Mouse (Mus musculus) stomach, embryonic 15.5 days (tissue): ENCODE data around the gene Pik3ip1. TPM values are rescaled to one million over a fixed set of nuclear protein-coding genes. Genes with fewer than 3 reads are reported as not detected.
A peak's percentile ranks its signal among the peaks of the same experiment; 100 is the strongest.

Experiments
- ATAC-seq: fragments of 200-750 bp; cut with Nextera tagmentation; 2 replicates; pipeline ENCODE4 v1.8.0; 2017; ENCODE audit warnings: low read depth, moderate number of reproducible peaks, moderate TSS enrichment; ENCODE audit not compliant: insufficient read depth, low FRiP score
- H3K27ac ChIP-seq: fragments of 300-500 bp; sonication (generic); 2 replicates; pipeline ENCODE4 v1.5.1; 2015; ENCODE audit warnings: mild to moderate bottlenecking, inconsistent platforms
- H3K27me3 ChIP-seq: fragments of 300-500 bp; sonication (generic); replicated peaks from 2 replicates; pipeline ENCODE4 v1.6.1; 2015; ENCODE audit warnings: inconsistent platforms
- H3K36me3 ChIP-seq: fragments of 300-500 bp; sonication (generic); 2 replicates; pipeline ENCODE4 v1.6.1; 2015; ENCODE audit warnings: inconsistent platforms
- H3K4me1 ChIP-seq: fragments of 300-500 bp; sonication (generic); 2 replicates; pipeline ENCODE4 v1.6.1; 2015; ENCODE audit warnings: inconsistent platforms
- H3K4me2 ChIP-seq: fragments of 300-500 bp; sonication (generic); 2 replicates; pipeline ENCODE4 v1.6.1; 2015; ENCODE audit warnings: mild to moderate bottlenecking, inconsistent platforms
- H3K4me3 ChIP-seq: fragments of 300-500 bp; sonication (generic); replicated peaks from 2 replicates; pipeline ENCODE4 v1.5.1; 2015; ENCODE audit warnings: inconsistent platforms
- H3K9ac ChIP-seq: fragments of 300-500 bp; sonication (generic); 2 replicates; pipeline ENCODE4 v1.6.1; 2015; ENCODE audit warnings: inconsistent platforms
- H3K9me3 ChIP-seq: fragments of 300-500 bp; sonication (generic); 2 replicates; pipeline ENCODE4 v1.6.1; 2016; ENCODE audit warnings: inconsistent platforms
- WGBS: fragments of 180-500 bp; shearing (Covaris S2); methylation state at CpG from one replicate; pipeline ENCODE4 v1.1.7; 2015; 5-methylcytosine and 5-hydroxymethylcytosine counted together
- polyA plus RNA-seq: library from polyadenylated mRNA; unstranded; fragments of >200 nt; fragmentation: Nextera tagmentation; extraction: Ambion mirVana; gene quantifications from 2 replicates; pipeline ENCODE4 v1.2.1, GENCODE M21; 2015

Pik3ip1 gene
- 10.6 and 12.1 TPM in 2 replicates for polyA plus RNA-seq

DNA sequence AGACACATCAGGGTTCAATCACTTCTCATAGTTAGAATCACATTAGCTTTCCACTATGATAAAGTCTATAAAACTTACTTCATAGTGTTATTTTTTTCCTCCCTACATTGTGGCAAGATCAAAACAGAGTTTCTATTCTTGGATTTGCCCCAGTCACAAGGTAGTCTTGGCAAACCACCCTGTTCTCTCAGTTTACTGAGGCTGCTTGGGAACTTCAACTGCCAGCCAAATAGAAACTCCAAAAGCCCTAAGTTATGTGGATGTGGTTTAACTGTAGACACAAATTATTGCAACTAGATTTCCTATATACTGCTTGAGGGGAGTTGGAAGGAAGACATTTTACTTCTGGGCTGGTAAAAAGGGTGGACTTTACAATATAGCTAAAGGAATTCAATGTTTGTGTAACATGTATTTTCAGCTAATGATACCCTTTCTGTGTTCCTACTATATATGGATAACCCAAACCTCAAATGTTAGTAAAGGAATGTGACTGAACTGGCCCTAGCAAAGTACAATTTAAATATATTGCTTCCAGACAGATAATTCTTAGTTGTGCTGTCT lies at the start of gene Pik3ip1:
Gene Pik3ip1 (plus strand): TSS at position 511 of the 561 bp plus-strand sequence.
- Histone ChIP-seq H3K27me3 (no peaks in the 10 kb centered on the region; the same call in 1 of the 2 replicates), H3K27ac (peak within 1 kb of the TSS; percentile 74), H3K4me2 (peak within 1 kb of the TSS; percentile 97), H3K9me3 (no peaks in the 10 kb centered on the region), H3K9ac (peak within 1 kb of the TSS; percentile 10; the same call in 1 of the 2 replicates), H3K36me3 (no peaks in the 10 kb centered on the region), H3K4me1 (peaks cover 14% of the 10 kb centered on the region), H3K4me3 (peak within 1 kb of the TSS; percentile 51)
- ATAC-seq, result no peak

DNA sequence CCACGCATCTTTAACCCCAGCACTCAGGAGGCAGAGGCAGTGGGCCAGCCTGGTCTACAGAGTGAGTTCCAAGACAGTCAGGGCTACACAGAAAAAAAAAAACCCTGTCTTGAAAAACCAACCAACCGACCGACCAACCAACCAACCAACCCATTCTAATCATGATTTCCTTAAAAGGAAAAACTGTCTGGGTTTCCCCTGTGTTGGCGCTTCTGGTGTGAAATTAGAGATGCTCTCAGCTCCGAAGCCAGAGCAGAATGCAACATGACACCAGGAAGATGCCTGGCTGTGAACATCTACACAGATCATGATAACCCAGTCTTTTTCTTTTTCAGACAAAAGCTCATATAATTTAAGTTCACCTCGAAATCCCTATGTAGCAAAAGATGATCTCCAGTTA lies 47.3 kb upstream of the Pik3ip1 start:
- no peak overlapping the region for H3K4me2 ChIP-seq
- H3K27me3 ChIP-seq, result no peaks in the 10 kb centered on the region
- 78% methylated on average over 6 of the region's 6 CpGs for whole genome bisulfite sequencing
- ATAC-seq, result no peak
- H3K4me1 ChIP-seq, result 0 out of 2 replicates have a peak, but pooled peaks cover 6% of the 10 kb centered on the region
- no peaks in the 10 kb centered on the region for H3K36me3 ChIP-seq
- no peaks in the 10 kb centered on the region for H3K9me3 ChIP-seq
- no peak overlapping the region for H3K27ac ChIP-seq
- H3K9ac ChIP-seq, result no peak overlapping the region
- no peak overlapping the region for H3K4me3 ChIP-seq

DNA sequence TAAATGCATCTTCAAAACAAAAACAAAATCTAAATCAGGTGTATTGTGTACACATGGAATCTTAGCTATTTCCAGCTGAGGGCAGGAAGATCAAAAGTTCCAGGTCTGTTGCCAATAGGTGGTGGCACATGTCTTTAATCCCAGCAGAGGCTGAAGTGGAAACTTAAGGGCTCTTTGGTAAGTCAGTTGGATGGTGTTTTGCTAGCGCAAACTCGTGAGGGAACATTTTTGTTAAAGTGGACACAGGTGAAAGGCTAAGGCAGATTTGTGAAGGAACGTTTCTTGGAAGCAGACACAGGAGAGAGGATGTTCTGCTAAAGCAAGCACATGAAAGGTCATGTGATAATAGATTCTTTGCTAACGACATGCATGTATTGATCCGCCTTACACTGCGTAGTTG lies 46.6 kb upstream of the Pik3ip1 start:
- WGBS, result 89% methylated on average over 6 of the region's 6 CpGs
- H3K27me3 ChIP-seq, result no peaks in the 10 kb centered on the region
- no peak for ATAC-seq

DNA sequence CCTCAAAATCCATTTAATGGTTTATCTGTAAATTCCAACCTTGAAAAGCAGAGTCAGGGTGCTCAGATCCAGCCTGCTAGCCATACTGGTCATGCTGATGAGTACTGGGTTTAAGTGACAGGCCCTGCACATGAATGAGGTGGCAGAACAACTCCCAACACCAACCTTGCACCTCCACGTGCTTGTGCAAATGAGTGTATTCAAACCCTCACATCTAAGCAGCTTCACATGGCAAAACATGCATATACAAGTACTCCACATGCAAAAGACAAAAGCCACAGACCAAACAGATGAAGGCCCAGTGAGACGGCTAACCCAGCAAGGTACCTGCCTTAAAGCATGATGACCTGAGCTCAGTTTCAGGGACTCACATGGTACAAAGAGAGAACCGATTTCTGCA lies 44.3 kb upstream of the Pik3ip1 start:
- Histone ChIP-seq H3K4me1 (peaks cover 18% of the 10 kb centered on the region; the same call in 1 of the 2 replicates), H3K9me3 (no peaks in the 10 kb centered on the region), H3K27me3 (no peaks in the 10 kb centered on the region), H3K9ac (no peak overlapping the region), H3K36me3 (no peaks in the 10 kb centered on the region), H3K4me2 (no peak overlapping the region), H3K4me3 (no peak overlapping the region), H3K27ac (no peak overlapping the region)
- ATAC-seq, result no peak
- WGBS, result 85% methylated on average over 3 of the region's 3 CpGs

More for the DNA sequence above, 46.6 kb upstream of the Pik3ip1 start:
- Histone ChIP-seq H3K27ac (no peak overlapping the region), H3K36me3 (no peaks in the 10 kb centered on the region), H3K4me2 (no peak overlapping the region), H3K4me1 (peaks cover 13% of the 10 kb centered on the region; the same call in 1 of the 2 replicates), H3K9me3 (no peaks in the 10 kb centered on the region), H3K9ac (no peak overlapping the region), H3K4me3 (no peak overlapping the region)

DNA sequence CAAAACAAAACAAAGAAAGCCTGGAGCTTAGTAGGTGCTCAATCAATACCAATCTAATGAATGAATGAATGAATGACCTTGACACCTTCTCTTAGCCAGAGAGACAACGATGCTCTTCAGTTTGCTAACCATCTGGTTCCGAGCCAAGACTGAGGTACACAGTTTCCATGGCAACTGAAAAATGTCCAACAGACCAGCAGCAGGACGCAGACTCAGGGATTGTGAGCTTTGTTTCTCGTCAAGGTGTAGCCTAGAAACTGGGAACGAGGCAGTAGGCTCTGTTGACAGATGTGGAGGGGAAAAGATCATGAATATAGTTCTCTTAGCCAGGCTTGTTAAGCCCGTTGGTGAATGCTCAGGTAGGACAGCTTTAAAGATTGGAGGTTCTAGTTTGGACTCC lies 43.1 kb upstream of the Pik3ip1 start:
- Histone ChIP-seq H3K4me3 (no peak overlapping the region), H3K9me3 (no peaks in the 10 kb centered on the region), H3K27me3 (no peaks in the 10 kb centered on the region), H3K4me1 (peaks cover 24% of the 10 kb centered on the region), H3K9ac (no peak overlapping the region), H3K27ac (no peak overlapping the region), H3K36me3 (no peaks in the 10 kb centered on the region), H3K4me2 (no peak overlapping the region)
- WGBS, result 28% methylated on average over 6 of the region's 6 CpGs
- ATAC-seq, result no peak

DNA sequence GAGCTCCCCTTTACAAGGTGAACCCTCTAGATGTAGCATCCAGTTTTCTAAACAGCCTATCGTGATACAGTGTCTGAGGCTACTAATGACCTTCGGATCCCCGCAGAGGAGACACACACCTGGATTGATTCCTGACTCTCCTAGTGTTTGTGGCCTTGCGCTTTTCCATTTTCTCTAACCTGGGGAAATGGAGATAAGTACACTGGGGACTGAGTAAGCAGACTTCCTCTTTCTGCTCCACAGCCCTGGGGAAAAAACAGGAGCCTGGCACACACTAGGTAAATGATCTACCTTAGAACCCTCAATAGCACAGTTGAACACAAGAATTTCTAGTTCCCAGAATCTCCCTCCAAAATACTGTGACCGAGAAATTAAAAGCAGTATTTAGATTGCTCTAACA lies 42.3 kb upstream of the Pik3ip1 start:
- Histone ChIP-seq H3K4me2 (peak overlapping the region; percentile 90), H3K4me3 (peak overlapping the region; percentile 85; the same call in 1 of the 2 replicates), H3K36me3 (no peaks in the 10 kb centered on the region), H3K27me3 (no peaks in the 10 kb centered on the region), H3K9ac (no peak overlapping the region), H3K27ac (no peak overlapping the region; the same call in 1 of the 2 replicates), H3K9me3 (no peaks in the 10 kb centered on the region), H3K4me1 (peaks cover 28% of the 10 kb centered on the region)
- no peak for ATAC-seq
- WGBS, result 65% methylated on average over 5 of the region's 5 CpGs

DNA sequence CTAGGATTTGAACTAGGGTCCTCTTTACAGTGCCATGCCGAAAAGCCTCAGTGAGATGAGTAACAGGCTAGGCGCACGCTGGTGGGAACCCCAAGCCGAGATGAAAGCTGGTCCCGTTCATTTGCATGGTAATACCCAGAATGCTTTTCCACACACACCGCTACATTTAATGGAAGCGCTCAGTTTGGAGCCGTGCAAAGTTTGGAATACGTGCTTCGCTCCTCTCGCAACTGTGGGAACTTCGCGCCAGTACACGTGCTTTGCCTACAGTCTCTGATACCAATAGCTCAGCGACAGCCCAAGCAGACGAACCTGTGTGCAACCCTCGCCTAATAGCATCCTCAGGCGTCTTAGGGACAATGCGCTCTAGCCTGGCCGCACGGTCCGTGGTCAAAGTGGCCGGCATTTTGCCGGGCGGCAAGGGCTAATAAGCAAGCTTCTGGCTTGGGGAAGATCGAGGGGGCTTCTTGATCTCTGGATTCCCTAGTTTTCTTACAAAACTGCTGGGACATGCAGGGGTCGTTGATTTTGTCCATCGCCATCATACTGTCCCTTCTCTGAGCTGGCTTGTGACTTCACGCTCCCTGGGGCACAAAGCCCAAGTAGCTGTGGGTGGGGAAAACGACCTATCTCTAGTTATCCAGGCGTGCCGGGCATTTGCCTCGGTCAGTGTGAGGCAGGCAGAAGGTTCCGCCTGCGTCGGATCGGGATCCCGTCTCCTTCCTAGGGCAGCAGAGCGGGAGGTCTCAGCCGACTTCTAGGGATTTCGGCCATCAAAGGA lies 41.5 kb upstream of the Pik3ip1 start, which contains the start of gene Patz1:
Gene Patz1 (plus strand): TSS at position 354 of the 781 bp plus-strand sequence.
- Histone ChIP-seq H3K4me2 (peak within 1 kb of the TSS; percentile 90), H3K27ac (peak within 1 kb of the TSS; percentile 100), H3K9me3 (no peaks in the 10 kb centered on the region), H3K4me1 (peaks cover 36% of the 10 kb centered on the region), H3K4me3 (peak within 1 kb of the TSS; percentile 85), H3K27me3 (no peaks in the 10 kb centered on the region), H3K9ac (peak within 1 kb of the TSS; percentile 92), H3K36me3 (peaks cover 4% of the 10 kb centered on the region; the same call in 1 of the 2 replicates)
- peak; percentile 17 for ATAC-seq
- under 1% methylated on average over 41 of the region's 41 CpGs for WGBS

DNA sequence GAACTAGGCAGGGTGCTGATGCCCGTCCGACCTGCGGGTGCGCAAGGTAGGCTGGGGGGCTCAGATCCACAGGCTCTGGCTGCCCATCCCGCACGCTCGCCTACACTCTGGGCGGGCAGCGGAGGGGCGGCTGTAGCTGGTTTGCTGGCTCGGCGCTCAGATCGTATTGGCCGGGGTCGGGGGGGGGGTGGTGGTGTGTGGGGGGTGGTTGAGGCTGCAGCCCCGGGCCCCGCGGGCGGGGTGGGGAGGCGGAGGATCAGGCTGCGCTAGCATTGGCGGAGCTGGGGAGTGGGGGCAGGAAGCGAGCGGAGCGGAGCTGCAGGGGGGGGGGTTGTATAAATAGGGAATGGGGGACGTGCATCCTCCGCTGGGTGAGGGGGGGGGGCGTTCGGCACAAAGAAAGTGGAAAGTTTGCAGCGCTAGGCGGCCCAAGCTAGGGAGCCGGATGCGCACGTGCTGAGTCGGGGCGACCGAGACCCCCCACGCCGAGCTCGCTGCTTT lies 40.8 kb upstream of the Pik3ip1 start:
- ATAC-seq, result peak; percentile 84
- WGBS, result under 1% methylated on average over 28 of the region's 40 CpGs
- peaks cover 11% of the 10 kb centered on the region for H3K36me3 ChIP-seq
- peak overlapping the region; percentile 100 for H3K27ac ChIP-seq
- H3K4me1 ChIP-seq, result peaks cover 42% of the 10 kb centered on the region
- peak overlapping the region; percentile 85 for H3K4me3 ChIP-seq
- H3K9ac ChIP-seq, result peak overlapping the region; percentile 92
- H3K4me2 ChIP-seq, result peak overlapping the region; percentile 90
- no peaks in the 10 kb centered on the region for H3K27me3 ChIP-seq
- no peaks in the 10 kb centered on the region for H3K9me3 ChIP-seq

DNA sequence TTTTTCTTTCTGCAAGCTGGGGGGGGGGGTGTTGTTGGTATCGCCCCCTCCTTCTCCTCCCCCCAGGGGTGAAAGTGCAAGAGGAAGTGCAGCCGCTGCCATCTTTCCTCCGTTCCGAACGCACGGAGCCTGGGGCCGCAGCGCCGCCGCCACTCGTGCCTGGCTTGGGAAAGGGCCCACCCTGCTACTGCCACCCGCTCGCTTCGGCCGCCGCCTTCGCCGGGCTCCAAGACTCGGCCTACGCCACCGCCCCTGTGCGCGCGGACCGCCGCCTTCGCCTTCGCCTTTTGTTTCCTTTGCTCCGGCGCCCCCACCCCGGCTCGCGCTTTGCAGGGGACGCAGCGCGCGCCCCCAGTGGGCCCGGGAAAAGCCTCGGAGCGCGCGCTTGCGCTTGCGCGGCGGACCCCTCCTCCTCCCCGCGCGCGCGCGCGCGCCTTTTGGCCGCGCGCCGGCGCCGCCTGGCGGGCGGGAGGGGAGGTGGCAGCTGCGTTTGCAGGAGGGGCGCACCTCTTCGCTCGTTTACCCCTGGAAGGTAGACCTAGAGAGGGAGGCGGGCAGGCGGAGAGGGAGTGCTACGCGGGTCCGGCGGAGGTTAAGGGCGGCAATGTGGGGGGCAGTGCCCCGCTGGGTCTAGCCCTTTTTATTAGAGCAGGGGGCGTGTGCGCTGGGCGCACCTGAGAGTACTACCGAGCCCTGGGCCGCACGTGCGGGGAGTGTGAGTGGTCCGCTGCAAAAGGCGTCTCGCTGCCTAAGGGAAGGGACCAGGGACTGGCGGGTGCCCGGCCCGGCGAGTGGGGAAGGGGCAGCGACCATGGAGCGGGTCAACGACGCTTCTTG lies 40.2 kb upstream of the Pik3ip1 start:
- H3K27me3 ChIP-seq, result no peaks in the 10 kb centered on the region
- peaks cover 15% of the 10 kb centered on the region for H3K36me3 ChIP-seq
- peak; percentile 40 for ATAC-seq
- peak overlapping the region; percentile 100 for H3K27ac ChIP-seq
- H3K4me1 ChIP-seq, result peaks cover 49% of the 10 kb centered on the region
- peak overlapping the region; percentile 85 for H3K4me3 ChIP-seq
- no peaks in the 10 kb centered on the region for H3K9me3 ChIP-seq
- H3K4me2 ChIP-seq, result peak overlapping the region; percentile 90
- peak overlapping the region; percentile 92 for H3K9ac ChIP-seq
- WGBS, result under 1% methylated on average over 69 of the region's 92 CpGs

DNA sequence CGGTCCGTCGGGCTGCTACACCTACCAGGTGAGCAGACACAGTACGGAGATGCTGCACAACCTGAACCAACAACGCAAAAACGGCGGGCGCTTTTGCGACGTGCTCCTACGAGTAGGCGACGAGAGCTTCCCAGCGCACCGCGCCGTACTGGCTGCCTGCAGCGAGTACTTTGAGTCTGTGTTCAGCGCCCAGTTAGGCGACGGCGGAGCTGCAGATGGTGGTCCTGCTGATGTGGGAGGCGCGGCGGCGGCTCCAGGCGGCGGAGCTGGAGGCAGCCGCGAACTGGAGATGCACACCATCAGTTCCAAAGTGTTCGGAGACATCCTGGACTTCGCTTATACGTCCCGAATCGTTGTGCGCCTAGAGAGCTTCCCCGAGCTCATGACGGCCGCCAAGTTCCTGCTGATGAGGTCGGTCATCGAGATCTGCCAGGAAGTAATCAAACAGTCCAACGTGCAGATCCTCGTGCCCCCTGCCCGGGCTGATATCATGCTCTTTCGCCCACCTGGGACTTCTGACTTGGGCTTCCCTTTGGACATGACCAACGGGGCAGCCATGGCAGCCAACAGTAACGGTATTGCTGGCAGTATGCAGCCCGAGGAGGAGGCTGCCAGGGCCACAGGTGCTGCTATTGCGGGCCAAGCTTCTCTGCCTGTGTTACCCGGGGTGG lies 39.4 kb upstream of the Pik3ip1 start:
- Histone ChIP-seq H3K4me2 (peak overlapping the region; percentile 90), H3K4me3 (peak overlapping the region; percentile 85), H3K9me3 (no peaks in the 10 kb centered on the region), H3K4me1 (peaks cover 54% of the 10 kb centered on the region), H3K27ac (peak overlapping the region; percentile 100), H3K36me3 (peaks cover 20% of the 10 kb centered on the region), H3K27me3 (no peaks in the 10 kb centered on the region), H3K9ac (peak overlapping the region; percentile 92)
- WGBS, result under 1% methylated on average over 50 of the region's 50 CpGs
- ATAC-seq, result no peak
